Mouse (Mus musculus): ENCODE results near the gene Abhd12. TPM values are rescaled to one million over a fixed set of nuclear protein-coding genes. Genes with fewer than 3 reads are reported as not detected.

Abhd12 gene
- polyA plus RNA-seq, 1 experiment from 2014 or later = 61.0 TPM

- Histone ChIP-seq H3K9ac (no peak overlapping the region), H3K4me1 (no peaks in the 10 kb centered on the region), H3K36me3 (peaks cover 4% of the 10 kb centered on the region; the same call in 1 of the 2 replicates), H3K4me2 (no peak overlapping the region), H3K27me3 (no peaks in the 10 kb centered on the region), H3K4me3 (no peak overlapping the region), H3K27ac (no peak overlapping the region), H3K9me3 (no peaks in the 10 kb centered on the region)
- 69% methylated on average over 12 of the region's 12 CpGs for WGBS
- no peak for ATAC-seq (ENCODE audit: borderline replicate concordance, extremely low read depth, low FRiP score, low TSS enrichment)
Observed at GRCm38 (mm10) chr2:150839686-150840471, 64.7 kb downstream of the Abhd12 start.

GRCm38 (mm10) chr2:150837781-150838180 is 66.8 kb downstream of the Abhd12 start:
- Histone ChIP-seq H3K9ac (no peak overlapping the region), H3K36me3 (peaks cover 7% of the 10 kb centered on the region), H3K4me1 (no peaks in the 10 kb centered on the region), H3K27ac (no peak overlapping the region), H3K9me3 (no peaks in the 10 kb centered on the region), H3K4me2 (no peak overlapping the region), H3K27me3 (no peaks in the 10 kb centered on the region), H3K4me3 (no peak overlapping the region)
- WGBS = 96% methylated on average over 3 of the region's 3 CpGs
- no peak for ATAC-seq (ENCODE audit: borderline replicate concordance, extremely low read depth, low FRiP score, low TSS enrichment)

GRCm38 (mm10) chr2:150836906-150837305 is 67.6 kb downstream of the Abhd12 start:
- ATAC-seq (ENCODE audit: borderline replicate concordance, extremely low read depth, low FRiP score, low TSS enrichment) = no peak
- H3K4me1 ChIP-seq = no peaks in the 10 kb centered on the region
- WGBS = 73% methylated on average over 15 of the region's 15 CpGs

DNA sequence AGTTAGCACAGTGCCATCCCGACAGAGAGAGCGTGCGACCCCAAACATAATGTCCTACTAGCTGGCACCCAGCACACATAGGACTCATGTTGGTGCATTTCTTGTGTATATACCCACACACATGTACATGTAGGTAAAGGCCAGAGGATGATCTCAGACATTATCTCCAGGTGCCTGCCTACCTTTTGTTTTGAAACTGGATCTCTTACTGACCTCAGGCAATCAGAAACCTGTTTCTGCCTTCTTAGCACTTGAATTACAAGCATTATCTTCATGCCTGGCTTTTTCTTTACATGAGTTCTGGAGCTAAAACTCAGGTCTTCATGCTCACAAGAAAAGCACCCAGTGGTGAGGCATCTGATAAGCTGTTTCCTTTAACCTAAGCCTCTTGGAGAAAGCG is 68.6 kb downstream of the Abhd12 start:
- Histone ChIP-seq H3K4me1 (no peaks in the 10 kb centered on the region), H3K36me3 (peaks cover 25% of the 10 kb centered on the region), H3K4me2 (no peak overlapping the region), H3K9ac (no peak overlapping the region), H3K27me3 (no peaks in the 10 kb centered on the region), H3K4me3 (no peak overlapping the region), H3K27ac (no peak overlapping the region), H3K9me3 (no peaks in the 10 kb centered on the region)
- ATAC-seq (ENCODE audit: borderline replicate concordance, extremely low read depth, low FRiP score, low TSS enrichment) = no peak
- WGBS = 87% methylated on average over 4 of the region's 4 CpGs

More at GRCm38 (mm10) chr2:150836906-150837305, 67.6 kb downstream of the Abhd12 start:
- no peak overlapping the region for H3K4me3 ChIP-seq
- H3K36me3 ChIP-seq = peaks cover 15% of the 10 kb centered on the region
- no peaks in the 10 kb centered on the region for H3K9me3 ChIP-seq
- H3K27me3 ChIP-seq = no peaks in the 10 kb centered on the region
- H3K9ac ChIP-seq = no peak overlapping the region
- no peak overlapping the region for H3K4me2 ChIP-seq
- no peak overlapping the region for H3K27ac ChIP-seq

GRCm38 (mm10) chr2:150834616-150835015 is 69.9 kb downstream of the Abhd12 start:
- Histone ChIP-seq H3K4me3 (no peak overlapping the region), H3K4me2 (no peak overlapping the region), H3K27ac (no peak overlapping the region), H3K9me3 (no peaks in the 10 kb centered on the region), H3K4me1 (no peaks in the 10 kb centered on the region), H3K36me3 (peaks cover 38% of the 10 kb centered on the region), H3K27me3 (no peaks in the 10 kb centered on the region), H3K9ac (no peak overlapping the region)
- ATAC-seq (ENCODE audit: borderline replicate concordance, extremely low read depth, low FRiP score, low TSS enrichment) = no peak
- 87% methylated on average over 7 of the region's 7 CpGs for WGBS

GRCm38 (mm10) chr2:150832029-150832428 is 72.5 kb downstream of the Abhd12 start:
- no peak for ATAC-seq (ENCODE audit: borderline replicate concordance, extremely low read depth, low FRiP score, low TSS enrichment)
- H3K27ac ChIP-seq = no peak overlapping the region
- WGBS = 92% methylated on average over 7 of the region's 7 CpGs
- H3K4me1 ChIP-seq = no peaks in the 10 kb centered on the region
- H3K9ac ChIP-seq = no peak overlapping the region
- no peaks in the 10 kb centered on the region for H3K9me3 ChIP-seq
- no peak overlapping the region for H3K4me2 ChIP-seq
- H3K4me3 ChIP-seq = no peak overlapping the region
- H3K27me3 ChIP-seq = no peaks in the 10 kb centered on the region
- peaks cover 58% of the 10 kb centered on the region for H3K36me3 ChIP-seq

GRCm38 (mm10) chr2:150830911-150831441 is 73.6 kb downstream of the Abhd12 start:
- Histone ChIP-seq H3K36me3 (peaks cover 68% of the 10 kb centered on the region), H3K4me1 (no peaks in the 10 kb centered on the region)
- WGBS = 77% methylated on average over 3 of the region's 3 CpGs

DNA sequence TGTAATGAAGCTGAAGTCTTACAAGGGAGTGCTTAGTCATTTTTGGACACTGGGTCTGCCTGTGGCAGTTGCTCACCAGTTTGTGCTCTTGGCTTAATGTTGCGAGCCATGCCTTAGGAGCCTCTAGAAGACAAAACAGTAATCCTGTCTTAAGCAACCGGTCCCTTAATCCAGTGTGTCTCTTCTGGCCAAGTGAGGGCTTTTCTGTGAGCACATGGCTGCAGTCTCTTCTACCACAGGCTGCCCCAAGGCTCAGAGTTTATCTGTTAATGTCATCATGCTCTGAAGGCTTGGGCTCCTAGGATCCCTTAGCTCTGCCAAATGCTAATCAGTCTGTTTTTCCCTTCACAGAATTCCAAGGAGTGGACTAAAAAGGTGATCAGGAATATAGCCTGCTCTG is 74.5 kb downstream of the Abhd12 start:
- ATAC-seq (ENCODE audit: borderline replicate concordance, extremely low read depth, low FRiP score, low TSS enrichment) = no peak
- no peaks in the 10 kb centered on the region for H3K4me1 ChIP-seq
- no peaks in the 10 kb centered on the region for H3K9me3 ChIP-seq
- H3K36me3 ChIP-seq = peaks cover 75% of the 10 kb centered on the region
- H3K4me2 ChIP-seq = no peak overlapping the region
- H3K27ac ChIP-seq = no peak overlapping the region
- H3K4me3 ChIP-seq = no peak overlapping the region
- no peak overlapping the region for H3K9ac ChIP-seq
- H3K27me3 ChIP-seq = no peaks in the 10 kb centered on the region
- 91% methylated on average over 2 of the region's 2 CpGs for whole genome bisulfite sequencing

More at GRCm38 (mm10) chr2:150830911-150831441, 73.6 kb downstream of the Abhd12 start:
- Histone ChIP-seq H3K27me3 (no peaks in the 10 kb centered on the region), H3K27ac (no peak overlapping the region), H3K9ac (no peak overlapping the region), H3K4me3 (no peak overlapping the region), H3K4me2 (no peak overlapping the region), H3K9me3 (no peaks in the 10 kb centered on the region)
- ATAC-seq (ENCODE audit: borderline replicate concordance, extremely low read depth, low FRiP score, low TSS enrichment) = no peak

DNA sequence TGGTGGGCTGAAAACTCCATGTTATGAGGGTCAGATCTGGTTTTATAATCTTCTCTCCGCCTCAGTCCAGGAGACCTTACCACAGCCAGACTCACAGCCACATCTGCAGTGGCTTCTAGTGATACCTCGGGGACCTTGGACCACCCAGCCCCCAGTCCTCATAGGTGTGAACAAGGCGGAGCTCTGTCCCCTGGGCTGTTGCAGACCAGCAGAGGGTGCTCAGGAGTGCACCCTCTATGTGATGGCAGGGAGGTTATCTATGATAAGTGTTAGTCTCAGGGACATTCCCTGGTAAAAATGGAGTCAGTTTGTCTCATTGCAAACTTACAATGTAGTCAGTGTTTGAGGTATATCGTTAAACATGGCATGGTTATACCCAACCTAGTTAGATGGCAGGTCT is 75.9 kb downstream of the Abhd12 start:
- Histone ChIP-seq H3K4me2 (no peak overlapping the region), H3K27ac (no peak overlapping the region), H3K36me3 (peaks cover 83% of the 10 kb centered on the region), H3K4me1 (no peaks in the 10 kb centered on the region), H3K9ac (no peak overlapping the region), H3K9me3 (no peaks in the 10 kb centered on the region), H3K27me3 (no peaks in the 10 kb centered on the region), H3K4me3 (no peak overlapping the region)
- no peak for ATAC-seq (ENCODE audit: borderline replicate concordance, extremely low read depth, low FRiP score, low TSS enrichment)
- 63% methylated on average over 4 of the region's 4 CpGs for WGBS

GRCm38 (mm10) chr2:150828164-150828563 is 76.4 kb downstream of the Abhd12 start:
- WGBS = 80% methylated on average over 3 of the region's 3 CpGs
- Histone ChIP-seq H3K27me3 (no peaks in the 10 kb centered on the region), H3K36me3 (peaks cover 82% of the 10 kb centered on the region), H3K9ac (no peak overlapping the region), H3K4me2 (no peak overlapping the region), H3K4me1 (no peaks in the 10 kb centered on the region), H3K27ac (no peak overlapping the region), H3K4me3 (no peak overlapping the region), H3K9me3 (no peaks in the 10 kb centered on the region)
- no peak for ATAC-seq (ENCODE audit: borderline replicate concordance, extremely low read depth, low FRiP score, low TSS enrichment)

- ATAC-seq (ENCODE audit: borderline replicate concordance, extremely low read depth, low FRiP score, low TSS enrichment) = no peak
- Histone ChIP-seq H3K9ac (no peak overlapping the region), H3K36me3 (peaks cover 80% of the 10 kb centered on the region), H3K4me3 (no peak overlapping the region), H3K4me1 (no peaks in the 10 kb centered on the region), H3K27ac (no peak overlapping the region), H3K4me2 (no peak overlapping the region), H3K9me3 (no peaks in the 10 kb centered on the region), H3K27me3 (no peaks in the 10 kb centered on the region)
- WGBS = 87% methylated on average over 3 of the region's 3 CpGs
Observed at GRCm38 (mm10) chr2:150826426-150826825, 78.1 kb downstream of the Abhd12 start.

DNA sequence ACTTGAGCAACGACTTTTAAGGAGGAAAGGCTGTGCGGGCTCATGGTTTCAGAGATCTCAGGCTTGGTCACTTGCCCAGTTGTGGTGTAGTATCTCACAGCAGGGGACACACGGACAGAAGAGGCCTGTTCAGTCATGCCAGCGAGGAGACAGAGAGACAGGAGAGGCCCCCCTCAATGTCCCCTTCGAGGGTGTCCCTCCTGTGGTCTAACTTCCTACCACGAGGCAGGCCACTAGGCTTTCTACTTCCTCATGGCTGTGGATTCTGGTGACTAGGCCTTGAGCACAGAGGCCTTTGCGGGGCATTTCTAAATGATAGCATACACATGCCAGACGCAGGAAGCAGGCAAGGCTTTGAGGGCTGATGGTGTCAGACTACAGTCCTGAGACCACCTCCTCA is 81.6 kb downstream of the Abhd12 start:
- Histone ChIP-seq H3K4me3 (no peak overlapping the region), H3K27me3 (no peaks in the 10 kb centered on the region), H3K9me3 (no peaks in the 10 kb centered on the region), H3K4me1 (no peaks in the 10 kb centered on the region), H3K9ac (no peak overlapping the region), H3K4me2 (no peak overlapping the region), H3K36me3 (peaks cover 76% of the 10 kb centered on the region), H3K27ac (no peak overlapping the region)
- 77% methylated on average over 8 of the region's 8 CpGs for WGBS
- ATAC-seq (ENCODE audit: borderline replicate concordance, extremely low read depth, low FRiP score, low TSS enrichment) = no peak

Measured in lung, embryonic 15.5 days (tissue).